Mouse (Mus musculus) adrenal gland, adult 8-10 months (tissue): ENCODE data around the gene Hdhd3. TPM values are rescaled to one million over a fixed set of nuclear protein-coding genes. Genes with fewer than 3 reads are reported as not detected.

Source experiments
- DNase-seq: peaks from one replicate; pipeline ENCODE4 v3.0.0; 2022
- total RNA-seq, 4 experiments: library from RNA; stranded (reverse); gene quantifications; 2 replicates each; pipeline ENCODE4 v1.2.4; 2022

The Hdhd3 gene
- 10 to 100 TPM; 13.7 to 35.8 (median 23.6) TPM for total RNA-seq

DNA sequence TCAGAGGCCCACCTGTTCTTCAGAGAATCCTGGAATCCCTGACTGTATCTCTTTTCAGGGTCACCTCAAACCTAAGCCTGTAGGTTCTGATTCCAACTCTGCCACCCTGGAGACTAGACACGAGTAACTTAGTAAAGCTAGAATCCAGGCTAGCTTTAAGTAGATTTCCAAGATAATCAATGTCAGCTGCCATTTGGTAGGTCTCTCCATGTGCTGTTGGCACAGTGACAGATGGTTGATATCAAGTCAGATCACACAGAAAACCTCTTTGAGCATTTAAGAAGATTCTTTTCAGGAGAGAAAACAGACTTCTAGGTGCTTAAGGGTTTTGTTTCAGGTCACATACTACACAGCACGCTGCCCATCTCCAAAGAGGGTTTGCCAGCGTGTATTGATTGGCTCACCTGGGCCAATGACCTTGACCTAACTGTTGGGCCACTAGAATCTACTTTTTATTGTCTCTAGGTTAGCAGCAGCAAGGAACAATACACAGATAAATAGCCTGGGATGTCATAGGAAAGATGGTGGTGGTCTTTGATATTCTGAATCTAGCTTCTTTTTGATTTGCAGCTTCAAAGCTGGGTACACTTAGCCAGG is at the start of gene Hdhd3:
Gene Hdhd3, minus strand, starts transcription at position 94 of the 597 bp plus-strand sequence.
- no peak for DNase-seq

DNA sequence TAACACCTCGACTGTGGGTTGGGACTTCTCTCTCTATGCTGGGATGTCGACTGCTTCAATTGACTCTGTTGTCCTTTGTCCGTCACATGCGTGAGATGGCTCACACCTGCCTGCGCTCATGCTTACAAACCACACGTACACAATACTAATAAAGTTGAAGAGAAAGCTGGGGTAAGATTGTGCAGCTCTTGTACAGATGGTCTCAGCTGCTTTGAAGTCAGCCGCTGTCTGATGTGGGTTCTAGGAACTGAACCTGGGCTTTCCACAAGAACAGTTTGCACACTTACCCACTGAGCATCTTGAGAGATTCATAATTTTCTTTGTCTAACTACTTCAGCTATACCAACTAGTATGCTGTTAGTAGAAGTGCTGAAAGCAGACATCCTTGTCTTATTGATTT is 48.7 kb upstream of the Hdhd3 start:
- no peak for DNase-seq

DNA sequence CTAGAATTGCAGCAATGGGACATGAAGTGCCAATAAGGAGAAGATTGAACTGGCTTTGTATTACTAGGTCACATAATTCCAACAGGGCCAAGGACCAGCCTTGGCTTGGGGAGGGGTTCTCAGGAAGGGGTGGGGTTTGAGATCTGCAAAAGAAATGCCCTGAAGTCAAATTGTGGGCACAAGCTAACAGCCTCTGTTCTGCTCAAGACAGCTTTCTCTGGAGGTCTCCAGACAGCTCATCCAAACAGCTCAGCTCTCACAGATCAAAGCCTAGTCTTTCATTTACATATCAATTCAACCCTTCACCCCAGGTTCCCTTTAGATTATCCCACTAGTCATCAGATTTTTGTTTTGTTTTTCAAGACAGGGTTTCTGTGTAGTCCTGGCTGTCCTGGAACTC is 41.5 kb upstream of the Hdhd3 start:
- no peak for DNase-seq

DNA sequence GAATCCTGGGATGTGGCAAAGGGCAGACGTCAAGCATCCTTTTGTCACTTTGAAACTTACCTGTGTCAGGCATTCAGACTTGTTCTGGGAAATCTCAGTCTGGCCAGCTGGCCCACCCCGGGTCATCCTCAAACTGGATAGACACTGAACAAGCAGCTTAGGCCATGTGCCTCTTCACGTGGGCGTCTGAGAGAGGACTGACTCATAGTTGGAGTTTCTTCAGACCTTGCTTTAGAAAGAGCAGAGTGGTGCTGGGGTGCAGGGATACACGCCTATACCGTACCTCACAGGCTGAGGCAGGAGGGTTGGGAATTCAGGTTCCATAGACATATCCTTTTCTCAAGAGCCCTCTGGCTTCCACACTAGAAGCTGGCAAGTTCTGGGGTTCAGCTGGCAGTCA is 40.5 kb upstream of the Hdhd3 start:
- no peak for DNase-seq

DNA sequence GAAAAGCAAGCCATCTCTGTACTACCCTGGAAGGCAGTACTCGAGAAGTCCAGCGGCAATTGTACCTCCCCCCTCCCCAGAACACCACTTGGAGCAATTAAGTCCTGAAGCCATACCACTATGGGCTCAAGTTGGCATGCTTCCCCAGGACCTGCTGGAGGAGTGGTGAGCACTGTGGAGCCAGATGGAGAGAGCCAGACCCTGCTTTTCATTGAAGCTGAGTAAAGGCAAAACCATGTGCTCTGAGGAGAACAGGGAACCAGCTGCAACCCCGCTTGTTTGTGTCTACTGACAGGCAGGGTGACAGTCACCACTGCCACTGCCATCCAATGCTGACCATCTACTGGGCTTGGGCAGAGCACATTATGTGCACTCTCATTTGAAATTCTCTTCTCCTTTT is 38.5 kb upstream of the Hdhd3 start:
- DNase-seq, result no peak

DNA sequence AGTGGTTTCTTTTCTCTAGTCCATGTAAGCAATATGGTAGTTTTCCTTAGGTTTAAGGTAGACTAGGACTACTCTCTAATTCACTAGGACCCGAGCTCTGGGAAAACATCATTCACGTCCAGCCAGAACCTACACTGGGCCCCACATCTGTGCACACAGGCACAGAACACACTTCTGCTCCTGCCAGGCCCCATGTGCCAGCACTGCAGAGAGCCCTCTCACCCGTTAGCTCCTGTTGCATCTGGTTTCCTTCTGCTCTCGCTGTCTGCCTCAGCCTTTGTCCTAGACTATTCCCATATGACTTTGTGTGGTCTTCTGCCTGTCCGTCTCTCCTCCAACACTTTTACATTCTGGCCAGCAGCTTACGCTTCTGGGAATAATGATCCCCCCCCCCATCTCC is 30.5 kb upstream of the Hdhd3 start:
- no peak for DNase-seq

DNA sequence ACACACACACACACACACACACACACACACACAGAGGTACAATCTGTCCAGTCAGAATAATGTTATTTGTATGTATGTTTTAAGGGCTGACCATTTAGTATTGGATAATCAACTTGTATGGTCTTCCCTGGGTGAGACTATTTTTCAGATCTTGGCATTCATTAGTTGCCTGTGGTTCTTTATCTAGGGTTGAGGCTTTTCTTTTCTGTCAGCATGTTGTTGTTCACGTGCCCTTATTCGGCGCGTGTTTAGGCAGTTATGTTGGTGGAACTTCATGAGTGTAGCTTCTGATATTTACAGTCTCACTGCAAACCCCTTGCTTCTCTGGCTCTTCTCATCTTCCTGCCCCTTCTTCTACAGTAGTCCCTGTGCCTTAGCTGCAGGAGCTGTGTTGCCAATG is 24.4 kb upstream of the Hdhd3 start:
- DNase-seq, result no peak

DNA sequence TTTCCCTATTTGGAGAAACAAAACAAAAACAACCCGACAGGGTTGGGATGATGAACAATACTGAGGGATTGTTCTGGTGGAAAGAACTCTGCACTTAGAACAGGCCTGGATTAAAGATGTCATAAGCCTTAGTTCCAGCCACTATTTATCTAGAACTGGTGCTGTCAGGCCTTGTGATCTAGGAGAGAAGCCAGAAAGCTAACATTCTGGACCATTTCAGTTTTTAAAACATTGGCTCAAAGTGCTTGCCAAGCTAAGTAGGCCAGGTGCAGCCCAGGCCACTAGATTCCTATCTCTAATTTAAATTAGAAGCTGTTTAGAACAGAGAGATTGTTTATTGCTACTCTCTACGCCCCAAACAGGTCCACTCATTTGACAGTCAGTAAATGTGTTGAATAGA is 23.0 kb upstream of the Hdhd3 start:
- DNase-seq, result no peak

DNA sequence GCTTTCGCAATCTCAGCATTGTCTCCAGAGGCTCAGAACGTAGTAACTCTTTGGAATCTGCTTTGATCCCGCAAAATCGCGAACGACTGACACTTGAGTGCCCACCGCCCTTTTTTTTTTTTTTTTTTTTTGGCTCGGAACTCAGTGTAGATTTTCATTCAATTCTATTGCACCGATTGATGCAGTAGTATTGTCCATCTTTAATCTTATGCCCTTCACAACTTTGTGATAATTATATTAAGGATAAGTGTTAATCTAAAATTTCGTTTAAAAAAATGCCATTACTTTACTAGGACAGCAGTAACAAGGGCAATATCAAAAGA is 22.2 kb upstream of the Hdhd3 start:
- DNase-seq, result no peak

DNA sequence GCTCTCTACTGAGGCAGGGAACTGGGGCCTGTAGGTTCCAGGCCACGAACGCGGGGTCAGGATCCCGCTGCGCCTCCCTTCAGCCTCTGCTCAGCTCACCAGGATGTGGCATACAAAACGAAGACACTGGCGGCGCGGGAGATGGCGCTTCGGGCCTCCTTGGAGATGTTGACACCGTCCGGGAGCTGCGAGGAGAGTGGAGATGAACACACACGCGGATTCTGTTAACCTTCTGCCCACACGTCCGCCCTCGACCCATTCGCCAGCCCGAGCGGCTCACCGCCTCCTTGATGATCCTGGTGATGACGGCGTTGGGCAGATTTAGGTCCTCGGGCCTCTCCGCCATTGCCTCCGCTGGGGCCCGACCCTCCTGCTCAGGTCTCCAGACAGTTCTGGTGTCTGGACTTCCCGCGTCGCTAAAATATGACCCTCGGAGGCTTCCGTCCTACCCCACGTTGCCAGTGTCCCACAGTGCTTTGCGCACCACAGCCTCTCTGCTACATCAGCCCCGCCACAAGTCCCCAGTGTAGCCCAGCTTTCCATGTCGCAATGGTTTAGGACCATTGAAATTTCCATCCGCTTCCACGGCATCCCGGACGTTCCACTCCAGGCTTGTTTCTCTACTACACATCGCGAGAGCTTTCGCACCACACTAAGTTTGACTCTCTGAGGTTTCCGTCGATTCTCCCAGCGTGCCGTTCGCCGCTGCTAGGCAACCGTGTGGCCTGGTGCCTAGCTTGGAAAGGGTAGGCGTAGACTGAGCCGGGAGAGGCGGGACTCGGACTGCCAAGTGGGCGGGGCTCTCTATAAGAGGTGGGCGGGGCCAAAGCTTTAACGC is 21.6 kb upstream of the Hdhd3 start, which contains the start of the genes Pole3 and 4933430I17Rik:
Gene Pole3, minus strand, starts transcription at position 418 of the 838 bp plus-strand sequence.
Gene 4933430I17Rik, plus strand, starts transcription at position 719 of the 838 bp plus-strand sequence.
- peak; percentile 96 for DNase-seq

DNA sequence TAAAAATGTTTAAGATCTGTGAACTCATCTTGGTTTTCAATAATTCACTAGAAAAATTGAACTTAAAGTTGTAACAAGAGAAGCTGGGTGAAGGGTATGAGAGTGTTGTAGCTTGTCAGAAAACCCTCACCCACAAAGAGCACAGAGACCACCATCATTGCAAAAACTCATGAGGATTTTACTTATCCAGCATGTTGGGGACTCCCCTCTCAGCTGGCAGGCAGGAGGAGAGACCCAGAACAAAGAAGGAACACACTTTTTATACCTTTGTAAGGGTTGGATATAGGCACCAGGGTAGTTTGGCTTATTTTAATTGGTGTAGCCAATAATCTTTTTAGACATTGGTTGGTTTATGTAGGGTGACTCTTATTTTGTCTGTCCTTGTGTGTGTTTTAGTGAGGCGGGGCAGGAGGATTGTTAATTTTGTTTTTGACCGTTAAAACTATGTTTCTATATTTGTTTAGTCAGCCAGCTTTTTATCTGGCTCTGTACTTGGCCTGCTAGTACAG is 17.7 kb upstream of the Hdhd3 start:
- no peak for DNase-seq

DNA sequence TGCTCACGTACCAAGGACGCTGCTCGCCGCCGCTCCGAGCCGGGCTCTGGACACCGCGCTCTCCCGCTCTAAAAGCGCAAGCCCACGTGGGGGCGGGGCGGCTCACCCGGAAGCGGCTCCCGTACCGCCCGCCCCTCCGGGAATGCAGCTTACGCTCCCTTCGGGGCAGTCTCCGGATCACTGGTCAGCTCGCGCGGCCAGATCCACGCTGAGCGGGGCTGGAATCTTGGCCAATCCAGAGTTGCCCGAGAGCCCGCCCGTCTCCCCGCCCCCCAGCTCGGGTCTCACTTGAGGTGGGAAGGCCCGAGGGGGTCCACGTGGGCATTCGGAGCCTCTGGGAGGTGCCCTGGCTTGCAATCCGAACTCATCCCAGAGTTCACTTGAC is 16.6 kb upstream of the Hdhd3 start, which contains the start of gene Alad:
Gene Alad, minus strand, starts transcription at position 70 of the 385 bp plus-strand sequence.
- peak; percentile 92 for DNase-seq

DNA sequence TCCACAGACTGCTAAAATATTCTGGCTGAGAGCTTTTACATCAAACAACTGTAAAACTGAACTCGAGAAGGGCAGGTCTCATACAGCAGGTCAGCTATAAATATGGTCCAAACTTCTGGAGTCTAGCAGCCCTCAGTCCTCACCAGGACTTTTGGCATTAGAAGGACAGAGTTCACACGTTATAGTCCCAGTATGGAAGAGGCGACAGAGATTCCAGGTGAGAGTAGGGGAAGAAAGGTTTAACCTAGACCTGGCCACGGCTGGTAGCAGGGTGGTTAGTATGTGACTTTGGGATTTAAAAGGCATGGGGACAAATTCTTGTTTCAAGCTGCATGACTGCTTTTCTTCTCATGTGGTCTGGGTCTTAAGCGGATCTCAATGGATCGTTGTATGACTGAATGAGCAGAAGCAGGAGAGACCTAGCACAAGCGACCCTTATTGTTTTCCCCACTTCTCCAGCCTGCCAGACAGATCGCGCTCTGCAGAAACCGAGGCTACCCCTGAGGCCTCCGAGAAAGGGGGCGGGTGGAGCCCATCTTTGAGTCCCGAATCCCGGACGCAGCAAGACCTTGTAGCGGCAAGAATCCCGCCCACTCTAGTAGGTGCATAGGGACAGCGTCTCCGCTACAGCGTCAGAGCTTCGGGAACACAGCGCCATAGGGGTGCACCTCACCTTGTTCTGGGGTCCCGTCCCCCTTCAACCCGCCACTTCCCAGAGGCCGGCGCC is 16.0 kb upstream of the Hdhd3 start:
- peak; percentile 65 for DNase-seq

DNA sequence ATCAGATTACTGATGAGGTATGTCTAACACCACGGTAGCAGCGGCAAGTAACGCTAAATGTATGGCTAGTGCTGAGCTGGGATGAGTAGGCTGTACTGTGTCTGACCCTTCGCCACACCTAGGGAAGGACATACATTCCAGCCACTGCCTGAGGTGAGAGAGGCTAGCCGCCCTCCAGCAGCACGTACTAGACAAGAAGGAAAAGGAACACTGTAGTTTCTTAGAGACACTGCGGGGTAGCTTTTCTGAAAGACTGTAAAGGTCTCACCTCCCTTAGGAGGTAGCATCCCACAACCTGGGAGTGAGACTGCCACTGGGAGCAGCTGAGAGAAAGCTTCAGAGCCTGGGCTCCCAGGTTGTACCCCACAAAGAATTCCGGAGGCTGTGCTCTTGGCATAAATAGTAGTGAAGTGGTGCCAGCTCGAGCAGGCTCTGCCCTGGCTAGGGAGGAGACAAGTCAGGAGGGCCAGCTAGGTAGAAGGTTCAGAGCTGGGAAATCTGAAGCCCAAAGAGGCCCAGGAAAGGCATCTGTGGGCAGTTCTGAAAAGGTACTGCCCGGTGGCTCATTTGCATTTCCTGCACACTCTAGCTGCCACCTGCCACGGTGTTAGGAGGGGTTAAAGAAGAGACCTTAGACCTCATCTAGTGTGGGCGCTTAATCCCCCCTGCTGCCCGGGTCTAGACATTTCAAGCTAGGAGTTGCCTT is 15.3 kb upstream of the Hdhd3 start:
- no peak for DNase-seq

DNA sequence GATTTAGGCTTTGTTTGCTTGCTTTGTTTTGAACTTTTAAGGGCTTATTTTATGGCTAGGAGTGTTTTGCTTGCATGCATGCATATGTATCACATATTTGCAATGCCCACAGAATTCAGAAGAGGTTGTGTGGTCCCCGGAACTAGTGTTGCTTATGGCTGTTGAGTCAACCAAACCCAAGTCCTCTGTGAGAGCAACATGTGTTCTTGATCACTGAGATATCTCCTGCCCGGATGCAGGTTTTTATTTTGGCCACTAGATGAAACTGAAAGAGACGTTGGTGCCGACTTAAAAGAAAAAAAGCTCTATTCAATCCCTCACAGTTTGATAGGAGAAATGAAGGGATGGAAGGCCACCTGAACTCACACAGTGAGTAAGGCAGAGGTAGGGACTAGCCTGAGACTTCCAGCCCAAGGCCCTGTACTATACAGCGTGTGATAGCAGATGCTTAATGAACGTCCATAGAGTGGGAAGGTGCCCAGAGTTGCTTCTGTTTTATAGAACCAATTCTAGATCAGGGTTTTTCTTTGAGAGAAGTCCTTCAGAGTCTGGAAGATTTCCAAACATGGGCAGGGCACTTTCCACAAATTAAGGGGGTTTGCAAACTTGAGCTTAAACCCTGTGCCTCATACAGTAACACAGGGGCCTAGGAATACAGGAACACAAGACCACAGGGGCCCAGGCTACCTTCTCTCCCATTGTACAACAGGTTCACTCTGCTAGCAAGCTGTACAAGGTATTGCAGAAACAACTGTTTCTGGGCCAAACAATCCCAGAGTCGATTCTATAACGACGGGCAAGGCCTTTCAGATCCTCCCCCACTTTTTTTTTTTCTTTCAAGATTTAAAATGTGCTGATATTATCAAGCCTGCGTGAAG is 14.5 kb upstream of the Hdhd3 start:
- no peak for DNase-seq

DNA sequence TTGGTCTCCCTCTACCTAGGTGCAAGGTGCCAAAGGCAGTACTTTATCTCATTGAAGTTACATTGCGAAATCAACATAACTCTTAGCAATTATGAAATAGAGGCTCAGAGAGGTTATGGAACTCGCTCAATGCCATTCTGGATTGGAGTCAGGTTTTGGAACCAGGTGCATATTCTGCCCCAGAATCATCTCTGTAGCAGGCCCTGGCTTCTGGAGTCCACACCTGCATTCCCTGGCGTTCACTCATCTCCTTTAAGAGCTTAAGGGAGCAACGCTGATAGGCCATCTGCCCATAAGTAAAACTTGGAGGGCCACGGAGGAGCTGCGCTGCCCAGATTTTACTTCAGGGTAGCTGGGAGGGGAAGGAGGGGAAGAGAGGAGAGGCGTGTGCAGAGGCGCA is 13.8 kb upstream of the Hdhd3 start:
- no peak for DNase-seq

DNA sequence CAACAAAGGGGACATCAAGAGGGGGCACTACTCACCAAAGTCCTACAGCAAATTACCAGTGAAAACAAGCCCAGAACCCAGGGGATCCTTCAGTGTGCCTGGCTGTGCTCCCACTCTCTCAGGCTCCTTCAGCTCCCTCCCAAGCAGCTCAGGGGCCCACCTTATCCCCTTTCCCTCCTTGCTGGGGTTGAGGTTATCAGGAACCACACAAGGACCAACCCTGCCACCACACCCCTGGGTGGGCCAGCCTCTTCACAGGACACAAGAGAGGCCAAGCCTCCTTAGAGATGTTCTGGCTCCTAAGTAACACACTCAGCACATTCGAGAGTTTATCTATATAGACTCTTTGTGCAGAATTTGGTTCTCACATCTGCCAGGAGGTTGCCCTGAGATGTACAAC is 13.3 kb upstream of the Hdhd3 start:
- DNase-seq, result no peak

DNA sequence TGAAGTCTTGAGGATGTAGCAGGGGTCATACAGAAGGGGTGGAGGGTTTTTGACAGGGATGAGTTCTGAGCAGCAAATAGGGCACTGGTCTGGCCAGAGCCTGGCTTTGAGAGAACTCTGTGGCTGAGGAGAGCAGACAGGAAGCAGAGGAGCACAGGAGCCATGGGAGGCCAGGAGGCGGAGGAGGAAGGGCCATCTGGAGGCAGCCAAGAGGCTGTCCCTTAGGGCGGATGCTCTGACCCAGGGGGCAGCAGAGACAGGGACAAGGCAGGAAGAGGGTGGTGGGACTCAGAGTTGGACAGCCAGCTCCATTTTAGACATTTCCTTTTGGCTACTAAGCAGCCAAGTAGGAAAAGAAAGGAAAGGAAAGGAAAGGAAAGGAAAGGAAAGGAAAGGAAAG is 12.8 kb upstream of the Hdhd3 start:
- no peak for DNase-seq

DNA sequence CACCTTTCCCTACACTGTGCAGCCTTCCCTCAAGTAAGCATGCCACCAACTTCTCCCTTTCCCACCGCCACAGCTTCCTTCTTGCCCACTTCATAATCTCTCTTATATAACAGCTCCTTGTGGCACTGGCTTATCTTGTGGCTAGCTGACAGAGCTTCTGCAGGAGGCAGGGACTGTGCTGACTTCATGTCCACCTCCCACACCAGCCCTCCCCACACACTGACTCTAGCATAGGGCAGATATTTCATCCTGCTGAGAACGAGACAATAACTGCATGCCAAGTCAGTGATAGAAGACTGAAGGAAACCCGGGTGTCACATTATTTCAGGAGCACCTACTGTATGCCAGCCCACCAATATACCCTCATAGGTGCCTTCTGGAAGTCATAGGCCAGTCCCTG is 12.2 kb upstream of the Hdhd3 start:
- no peak for DNase-seq

DNA sequence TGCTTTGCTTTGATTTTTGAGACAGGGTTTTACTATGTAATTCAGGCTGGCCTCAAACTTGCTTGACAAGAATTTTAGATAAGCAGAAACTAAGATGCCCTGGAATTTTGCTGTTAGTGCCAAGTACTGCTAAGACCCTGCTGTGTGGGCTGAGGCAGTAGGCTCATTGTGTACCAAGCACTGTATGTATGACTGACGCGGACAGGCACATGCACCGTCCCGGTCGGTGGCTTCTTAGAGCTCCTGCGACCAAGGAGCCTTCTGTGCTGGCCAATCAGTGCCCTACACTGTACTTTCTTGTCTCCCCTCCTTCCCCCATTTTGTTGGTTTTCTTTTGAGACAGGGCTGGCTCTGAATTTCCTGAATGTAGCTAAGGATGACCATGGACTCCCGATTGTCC is 11.7 kb upstream of the Hdhd3 start:
- no peak for DNase-seq

DNA sequence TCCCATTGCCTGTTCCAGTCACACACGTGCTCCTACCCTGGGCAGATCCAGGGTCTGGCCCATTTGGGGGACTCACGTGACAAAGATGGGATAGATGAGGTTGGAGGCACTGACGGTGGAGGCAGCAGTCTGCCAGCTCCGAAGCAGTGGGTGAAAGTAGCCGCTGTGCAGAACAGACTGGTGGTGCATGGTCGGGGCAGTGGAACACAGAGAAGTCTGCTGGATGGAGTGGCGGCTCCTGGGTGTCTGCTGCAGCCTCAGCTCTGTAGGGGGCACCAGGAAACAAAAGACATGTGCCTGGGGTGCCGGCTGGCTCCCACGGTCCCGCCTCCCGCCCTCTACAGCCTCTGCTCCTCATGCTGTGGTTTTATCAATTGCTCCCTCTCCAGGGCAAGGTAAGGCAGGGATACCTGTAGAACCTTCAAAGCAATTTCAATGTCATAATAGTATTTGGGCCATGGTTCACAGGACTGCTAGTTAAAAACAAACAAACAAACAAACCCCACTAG is 10.8 kb upstream of the Hdhd3 start:
- no peak for DNase-seq
